Mouse (Mus musculus) myocyte (in vitro differentiated cells): ENCODE data around the gene Rbm34.

Source experiments
- CEBPB ChIP-seq: IDR thresholded peaks from 2 replicates; pipeline ENCODE4 v1.6.1; 2011; ENCODE audit warnings: mild to moderate bottlenecking, moderate library complexity; ENCODE audit not compliant: poor library complexity, insufficient read depth, severe bottlenecking
- E2F4 ChIP-seq: IDR thresholded peaks from one replicate; pipeline ENCODE4 v1.6.1; 2011; ENCODE audit warnings: mild to moderate bottlenecking, control low read depth, moderate library complexity; ENCODE audit not compliant: insufficient read depth
- MAX ChIP-seq: IDR thresholded peaks from one replicate; pipeline ENCODE4 v1.6.1; 2011; ENCODE audit warnings: low read depth, mild to moderate bottlenecking, control low read depth
- MYOG ChIP-seq, 3 experiments: IDR thresholded peaks; one replicate each; pipeline ENCODE4 v1.6.1; 2011; ENCODE audit warnings: control low read depth in 2 of 3, low read depth in 2 of 3, mild to moderate bottlenecking in 2 of 3; ENCODE audit not compliant: insufficient read length in 2 of 3, control insufficient read depth in 1 of 3, insufficient read depth in 1 of 3
- POLR2A ChIP-seq: IDR thresholded peaks from one replicate; pipeline ENCODE4 v1.6.1; 2011; ENCODE audit warnings: low read depth, mild to moderate bottlenecking, control low read depth, moderate library complexity; ENCODE audit not compliant: insufficient read length
- POLR2AphosphoS2 ChIP-seq: IDR thresholded peaks from one replicate; pipeline ENCODE4 v1.6.1; 2011; ENCODE audit warnings: low read depth, control low read depth; ENCODE audit not compliant: insufficient read length
- SRF ChIP-seq: IDR thresholded peaks from one replicate; pipeline ENCODE4 v1.6.1; 2011; ENCODE audit warnings: low read depth; ENCODE audit not compliant: control insufficient read depth, insufficient read length
- TCF12 ChIP-seq: IDR thresholded peaks from one replicate; pipeline ENCODE4 v1.6.1; 2011; ENCODE audit warnings: mild to moderate bottlenecking, control low read depth; ENCODE audit not compliant: poor library complexity, insufficient read depth, severe bottlenecking

DNA sequence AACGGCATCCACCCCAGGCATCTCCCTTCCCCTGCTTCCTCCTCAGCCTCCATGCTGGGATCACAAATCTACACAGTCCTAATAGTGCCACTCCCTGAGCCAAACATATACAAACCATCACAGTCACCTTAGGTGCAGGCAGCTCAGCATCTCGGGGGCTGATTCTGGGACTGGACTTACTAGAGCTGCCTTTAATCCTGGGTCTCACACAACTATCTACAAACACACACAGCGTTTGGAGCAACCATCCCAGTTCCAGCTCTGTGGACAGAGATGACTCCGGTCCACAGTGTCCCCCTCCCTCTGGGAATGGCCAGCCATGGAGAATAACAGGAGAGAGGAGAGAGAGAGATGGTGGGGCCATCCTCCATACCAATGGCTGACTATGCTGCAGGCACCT, 54.3 kb downstream of the Rbm34 start:
- TF ChIP-seq POLR2A (no peak), MYOG (IDR thresholded peaks at IDR 0.05; ENCODE audit: control insufficient read depth in 1 of 3, insufficient read depth in 1 of 3, insufficient read length in 2 of 3, low read depth in 2 of 3) (no peak), POLR2AphosphoS2 (no peak), E2F4 (no peak), MAX (no peak), CEBPB (no peak), SRF (no peak), TCF12 (no peak)
